Mouse (Mus musculus) hindbrain, embryonic 10.5 days (tissue): ENCODE measurements at regions not wholly inside any gene's neighbourhood (a gene's known extent, or its start where the extent isn't known, plus 50 kb on each side); places are given as distances from the start of the nearest gene placed in this dataset.
A peak's percentile ranks its signal among the peaks of the same experiment; 100 is the strongest.

Experiments used
- DNase-seq: peaks from one replicate; pipeline ENCODE4 v3.0.0-alpha.2; 2017; ENCODE audit warnings: low spot score
- H3K27ac ChIP-seq: fragments of 300-500 bp; sonication (generic); 2 replicates; pipeline ENCODE4 v1.5.1; 2016; ENCODE audit warnings: mild to moderate bottlenecking, moderate library complexity
- H3K27me3 ChIP-seq: fragments of 300-500 bp; sonication (generic); 2 replicates; pipeline ENCODE4 v1.6.1; 2016; ENCODE audit warnings: mild to moderate bottlenecking; ENCODE audit not compliant: poor library complexity, insufficient read depth, severe bottlenecking
- H3K36me3 ChIP-seq: fragments of 300-500 bp; sonication (generic); 2 replicates; pipeline ENCODE4 v1.6.1; 2016; ENCODE audit warnings: mild to moderate bottlenecking, moderate library complexity
- H3K4me1 ChIP-seq: fragments of 300-500 bp; sonication (generic); replicated peaks from 2 replicates; pipeline ENCODE4 v1.6.1; 2016; ENCODE audit warnings: mild to moderate bottlenecking
- H3K4me3 ChIP-seq: fragments of 300-500 bp; sonication (generic); 2 replicates; pipeline ENCODE4 v1.5.1; 2016; ENCODE audit warnings: mild to moderate bottlenecking, moderate library complexity
- H3K9me3 ChIP-seq: fragments of 300-500 bp; sonication (generic); 2 replicates; pipeline ENCODE4 v1.6.1; 2016; ENCODE audit warnings: mild to moderate bottlenecking, moderate library complexity
- WGBS: fragments of 180-500 bp; shearing (Covaris S2); methylation state at CpG from one replicate; pipeline ENCODE4 v1.1.7; 2016; 5-methylcytosine and 5-hydroxymethylcytosine counted together
- microRNA counts: library from miRNA; unstranded; fragments of <30 nt; microRNA quantifications from one replicate; lab custom pipeline; 2017

- H3K4me1 ChIP-seq = peaks cover 93% of the 10 kb centered on the region
- DNase-seq = no peak
- H3K36me3 ChIP-seq = no peaks in the 10 kb centered on the region
- no peaks in the 10 kb centered on the region for H3K27me3 ChIP-seq
- H3K4me3 ChIP-seq = no peak overlapping the region
- H3K9me3 ChIP-seq = no peaks in the 10 kb centered on the region
- 66% methylated on average over 3 of the region's 3 CpGs for WGBS
- peak overlapping the region; percentile 89 for H3K27ac ChIP-seq
Measured at GRCm38 (mm10) chr13:84060906-84061305, 161.2 kb upstream of the Tmem161b start.

GRCm38 (mm10) chr13:84061820-84062480 lies 160.1 kb upstream of the Tmem161b start:
- no peak overlapping the region for H3K4me3 ChIP-seq

GRCm38 (mm10) chr13:84062616-84063015 lies 159.5 kb upstream of the Tmem161b start:
- Histone ChIP-seq H3K27ac (peak overlapping the region; percentile 89), H3K36me3 (no peaks in the 10 kb centered on the region), H3K4me1 (peaks cover 94% of the 10 kb centered on the region), H3K4me3 (no peak overlapping the region), H3K9me3 (no peaks in the 10 kb centered on the region), H3K27me3 (peaks cover 11% of the 10 kb centered on the region; the same call in 1 of the 2 replicates)
- DNase-seq = no peak
- WGBS = 62% methylated on average over 2 of the region's 2 CpGs

More at GRCm38 (mm10) chr13:84061820-84062480, 160.1 kb upstream of the Tmem161b start:
- no peak for DNase-seq
- peaks cover 95% of the 10 kb centered on the region for H3K4me1 ChIP-seq
- no peaks in the 10 kb centered on the region for H3K36me3 ChIP-seq
- H3K27ac ChIP-seq = peak overlapping the region; percentile 89
- H3K9me3 ChIP-seq = no peaks in the 10 kb centered on the region
- 51% methylated on average over 7 of the region's 7 CpGs for WGBS
- peaks cover 5% of the 10 kb centered on the region; the same call in 1 of the 2 replicates for H3K27me3 ChIP-seq

- 44% methylated on average over 2 of the region's 2 CpGs for WGBS
- Histone ChIP-seq H3K4me3 (no peak overlapping the region), H3K27ac (peak overlapping the region; percentile 4; the same call in 1 of the 2 replicates), H3K4me1 (peaks cover 88% of the 10 kb centered on the region), H3K9me3 (no peaks in the 10 kb centered on the region), H3K27me3 (peaks cover 11% of the 10 kb centered on the region; the same call in 1 of the 2 replicates), H3K36me3 (no peaks in the 10 kb centered on the region)
- peak; percentile 19 for DNase-seq
Measured at GRCm38 (mm10) chr13:84063406-84063805, 158.7 kb upstream of the Tmem161b start.

GRCm38 (mm10) chr13:84064291-84064940 lies 157.7 kb upstream of the Tmem161b start:
- DNase-seq = no peak
- WGBS = 73% methylated on average over 5 of the region's 5 CpGs
- Histone ChIP-seq H3K4me1 (peaks cover 78% of the 10 kb centered on the region), H3K4me3 (no peak overlapping the region), H3K27ac (peak overlapping the region; percentile 77), H3K9me3 (no peaks in the 10 kb centered on the region), H3K27me3 (peaks cover 11% of the 10 kb centered on the region; the same call in 1 of the 2 replicates), H3K36me3 (no peaks in the 10 kb centered on the region)

- DNase-seq = no peak
- H3K36me3 ChIP-seq = no peaks in the 10 kb centered on the region
- 52% methylated on average over 8 of the region's 8 CpGs for WGBS
- H3K4me3 ChIP-seq = no peak overlapping the region
- H3K4me1 ChIP-seq = peaks cover 68% of the 10 kb centered on the region
- H3K9me3 ChIP-seq = no peaks in the 10 kb centered on the region
- H3K27ac ChIP-seq = peak overlapping the region; percentile 72
- peaks cover 11% of the 10 kb centered on the region; the same call in 1 of the 2 replicates for H3K27me3 ChIP-seq
Measured at GRCm38 (mm10) chr13:84065256-84065898, 156.7 kb upstream of the Tmem161b start.

- WGBS = 54% methylated on average over 15 of the region's 15 CpGs
- peaks cover 11% of the 10 kb centered on the region; the same call in 1 of the 2 replicates for H3K27me3 ChIP-seq
- H3K9me3 ChIP-seq = no peaks in the 10 kb centered on the region
- no peak overlapping the region for H3K4me3 ChIP-seq
- peaks cover 58% of the 10 kb centered on the region for H3K4me1 ChIP-seq
- no peaks in the 10 kb centered on the region for H3K36me3 ChIP-seq
- H3K27ac ChIP-seq = peak overlapping the region; percentile 76
- no peak for DNase-seq
Measured at GRCm38 (mm10) chr13:84066211-84066959, 155.7 kb upstream of the Tmem161b start.

GRCm38 (mm10) chr13:84066960-84067665 lies 155.0 kb upstream of the Tmem161b start:
- DNase-seq = no peak
- Histone ChIP-seq H3K4me3 (no peak overlapping the region), H3K36me3 (no peaks in the 10 kb centered on the region), H3K27ac (peak overlapping the region; percentile 76; the same call in 1 of the 2 replicates), H3K9me3 (no peaks in the 10 kb centered on the region), H3K27me3 (peaks cover 11% of the 10 kb centered on the region; the same call in 1 of the 2 replicates), H3K4me1 (peaks cover 51% of the 10 kb centered on the region)
- WGBS = 49% methylated on average over 4 of the region's 4 CpGs

- Histone ChIP-seq H3K4me3 (no peak overlapping the region), H3K9me3 (no peaks in the 10 kb centered on the region), H3K27ac (no peak overlapping the region), H3K4me1 (peaks cover 41% of the 10 kb centered on the region), H3K27me3 (peaks cover 11% of the 10 kb centered on the region), H3K36me3 (no peaks in the 10 kb centered on the region)
- WGBS = 93% methylated on average over 1 of the region's 1 CpGs
- DNase-seq = no peak
Measured at GRCm38 (mm10) chr13:84068365-84068764, 153.7 kb upstream of the Tmem161b start.

MicroRNA genes in the stretch of these regions (microRNA counts, 519-probe panel; counts per million panel counts)
- microRNA mmu-miR-9 (lab: Ali Mortazavi, UCI) = 6,977 counts per million, percentile 99 among the panel's probes with 10 or more counts
